Mouse (Mus musculus): ENCODE results near the gene Lgals4. TPM values are rescaled to one million over a fixed set of nuclear protein-coding genes. Genes with fewer than 3 reads are reported as not detected.

Lgals4 gene
- polyA plus RNA-seq, 1 experiment from 2014 or later, result 22.3 TPM

- ATAC-seq (ENCODE audit: low read depth), result no peak
- no peak overlapping the region for H3K4me2 ChIP-seq (ENCODE audit: low read depth, low read length)
- WGBS (ENCODE audit: insufficient replicate concordance), result 12% methylated on average over 2 of the region's 2 CpGs
- H3K27ac ChIP-seq (ENCODE audit: low read length), result no peak overlapping the region
- peaks cover 17% of the 10 kb centered on the region for H3K4me1 ChIP-seq (ENCODE audit: control insufficient read depth, low read depth, low read length)
- no peaks in the 10 kb centered on the region for H3K9me3 ChIP-seq (replicated peaks; ENCODE audit: control insufficient read depth, low read length)
- H3K9ac ChIP-seq (ENCODE audit: low read depth, low read length), result no peak overlapping the region
- H3K4me3 ChIP-seq (ENCODE audit: low read depth, low read length), result no peak overlapping the region
- H3K27me3 ChIP-seq (ENCODE audit: control insufficient read depth, insufficient read depth, low read depth, low read length), result no peaks in the 10 kb centered on the region
- no peaks in the 10 kb centered on the region for H3K36me3 ChIP-seq (ENCODE audit: control insufficient read depth, insufficient read depth)
Measured at GRCm38 (mm10) chr7:28793834-28794233, 39.8 kb upstream of the Lgals4 start.

GRCm38 (mm10) chr7:28794496-28794895 lies 39.2 kb upstream of the Lgals4 start:
- Histone ChIP-seq H3K36me3 (ENCODE audit: control insufficient read depth, insufficient read depth) (no peaks in the 10 kb centered on the region), H3K4me3 (ENCODE audit: low read depth, low read length) (no peak overlapping the region), H3K27me3 (ENCODE audit: control insufficient read depth, insufficient read depth, low read depth, low read length) (no peaks in the 10 kb centered on the region), H3K4me1 (ENCODE audit: control insufficient read depth, low read depth, low read length) (peaks cover 17% of the 10 kb centered on the region), H3K27ac (ENCODE audit: low read length) (no peak overlapping the region), H3K9me3 (replicated peaks; ENCODE audit: control insufficient read depth, low read length) (no peaks in the 10 kb centered on the region), H3K9ac (ENCODE audit: low read depth, low read length) (no peak overlapping the region), H3K4me2 (ENCODE audit: low read depth, low read length) (no peak overlapping the region)
- ATAC-seq (ENCODE audit: low read depth), result no peak
- WGBS (ENCODE audit: insufficient replicate concordance), result 75% methylated on average over 3 of the region's 3 CpGs

GRCm38 (mm10) chr7:28795832-28796231 lies 37.8 kb upstream of the Lgals4 start:
- Histone ChIP-seq H3K27ac (ENCODE audit: low read length) (peak overlapping the region; percentile 69), H3K9me3 (replicated peaks; ENCODE audit: control insufficient read depth, low read length) (no peaks in the 10 kb centered on the region), H3K36me3 (ENCODE audit: control insufficient read depth, insufficient read depth) (no peaks in the 10 kb centered on the region), H3K27me3 (ENCODE audit: control insufficient read depth, insufficient read depth, low read depth, low read length) (no peaks in the 10 kb centered on the region), H3K9ac (ENCODE audit: low read depth, low read length) (peak overlapping the region; percentile 63), H3K4me2 (ENCODE audit: low read depth, low read length) (peak overlapping the region; percentile 78), H3K4me1 (ENCODE audit: control insufficient read depth, low read depth, low read length) (peaks cover 17% of the 10 kb centered on the region), H3K4me3 (ENCODE audit: low read depth, low read length) (peak overlapping the region; percentile 56)
- ATAC-seq (ENCODE audit: low read depth), result 0 out of 2 replicates have a peak, but pooled peaks have one; percentile 17
- WGBS (ENCODE audit: insufficient replicate concordance), result 15% methylated on average over 15 of the region's 15 CpGs

- Histone ChIP-seq H3K4me1 (ENCODE audit: control insufficient read depth, low read depth, low read length) (peaks cover 17% of the 10 kb centered on the region), H3K4me2 (ENCODE audit: low read depth, low read length) (peak overlapping the region; percentile 78), H3K9ac (ENCODE audit: low read depth, low read length) (peak overlapping the region; percentile 63), H3K27ac (ENCODE audit: low read length) (peak overlapping the region; percentile 69), H3K4me3 (ENCODE audit: low read depth, low read length) (peak overlapping the region; percentile 56), H3K27me3 (ENCODE audit: control insufficient read depth, insufficient read depth, low read depth, low read length) (no peaks in the 10 kb centered on the region), H3K36me3 (ENCODE audit: control insufficient read depth, insufficient read depth) (no peaks in the 10 kb centered on the region), H3K9me3 (replicated peaks; ENCODE audit: control insufficient read depth, low read length) (no peaks in the 10 kb centered on the region)
- 7% methylated on average over 32 of the region's 32 CpGs for WGBS (ENCODE audit: insufficient replicate concordance)
- ATAC-seq (ENCODE audit: low read depth), result peak; percentile 81
Measured at GRCm38 (mm10) chr7:28796562-28796975, 37.1 kb upstream of the Lgals4 start.

- Histone ChIP-seq H3K4me2 (ENCODE audit: low read depth, low read length) (no peak overlapping the region), H3K27ac (ENCODE audit: low read length) (no peak overlapping the region), H3K27me3 (ENCODE audit: control insufficient read depth, insufficient read depth, low read depth, low read length) (no peaks in the 10 kb centered on the region), H3K4me1 (ENCODE audit: control insufficient read depth, low read depth, low read length) (peaks cover 44% of the 10 kb centered on the region), H3K4me3 (ENCODE audit: low read depth, low read length) (no peak overlapping the region), H3K9me3 (replicated peaks; ENCODE audit: control insufficient read depth, low read length) (no peaks in the 10 kb centered on the region), H3K9ac (ENCODE audit: low read depth, low read length) (no peak overlapping the region), H3K36me3 (ENCODE audit: control insufficient read depth, insufficient read depth) (no peaks in the 10 kb centered on the region)
- ATAC-seq (ENCODE audit: low read depth), result no peak
- WGBS (ENCODE audit: insufficient replicate concordance), result 82% methylated on average over 9 of the region's 9 CpGs
Measured at GRCm38 (mm10) chr7:28799994-28800393, 33.7 kb upstream of the Lgals4 start.

GRCm38 (mm10) chr7:28801451-28801850 lies 32.2 kb upstream of the Lgals4 start:
- Histone ChIP-seq H3K27ac (ENCODE audit: low read length) (no peak overlapping the region), H3K4me1 (ENCODE audit: control insufficient read depth, low read depth, low read length) (peaks cover 34% of the 10 kb centered on the region)
- WGBS (ENCODE audit: insufficient replicate concordance), result 60% methylated on average over 3 of the region's 3 CpGs

GRCm38 (mm10) chr7:28801901-28802670 lies 31.6 kb upstream of the Lgals4 start:
- no peak for ATAC-seq (ENCODE audit: low read depth)
- Histone ChIP-seq H3K4me1 (ENCODE audit: control insufficient read depth, low read depth, low read length) (peaks cover 28% of the 10 kb centered on the region), H3K27ac (ENCODE audit: low read length) (peak overlapping the region; percentile 78), H3K36me3 (ENCODE audit: control insufficient read depth, insufficient read depth) (no peaks in the 10 kb centered on the region), H3K27me3 (ENCODE audit: control insufficient read depth, insufficient read depth, low read depth, low read length) (no peaks in the 10 kb centered on the region), H3K4me2 (ENCODE audit: low read depth, low read length) (no peak overlapping the region), H3K9ac (ENCODE audit: low read depth, low read length) (no peak overlapping the region), H3K4me3 (ENCODE audit: low read depth, low read length) (no peak overlapping the region), H3K9me3 (replicated peaks; ENCODE audit: control insufficient read depth, low read length) (no peaks in the 10 kb centered on the region)
- 45% methylated on average over 10 of the region's 10 CpGs for WGBS (ENCODE audit: insufficient replicate concordance)

More at GRCm38 (mm10) chr7:28801451-28801850, 32.2 kb upstream of the Lgals4 start:
- H3K36me3 ChIP-seq (ENCODE audit: control insufficient read depth, insufficient read depth), result no peaks in the 10 kb centered on the region
- no peak overlapping the region for H3K4me3 ChIP-seq (ENCODE audit: low read depth, low read length)
- H3K27me3 ChIP-seq (ENCODE audit: control insufficient read depth, insufficient read depth, low read depth, low read length), result no peaks in the 10 kb centered on the region
- H3K4me2 ChIP-seq (ENCODE audit: low read depth, low read length), result no peak overlapping the region
- H3K9ac ChIP-seq (ENCODE audit: low read depth, low read length), result no peak overlapping the region
- H3K9me3 ChIP-seq (replicated peaks; ENCODE audit: control insufficient read depth, low read length), result no peaks in the 10 kb centered on the region
- no peak for ATAC-seq (ENCODE audit: low read depth)

- H3K36me3 ChIP-seq (ENCODE audit: control insufficient read depth, insufficient read depth), result no peaks in the 10 kb centered on the region
- peak overlapping the region; percentile 27; the same call in 1 of the 2 replicates for H3K4me2 ChIP-seq (ENCODE audit: low read depth, low read length)
- H3K4me1 ChIP-seq (ENCODE audit: control insufficient read depth, low read depth, low read length), result peaks cover 33% of the 10 kb centered on the region
- H3K9ac ChIP-seq (ENCODE audit: low read depth, low read length), result peak overlapping the region; percentile 21
- no peaks in the 10 kb centered on the region for H3K9me3 ChIP-seq (replicated peaks; ENCODE audit: control insufficient read depth, low read length)
- no peak overlapping the region for H3K4me3 ChIP-seq (ENCODE audit: low read depth, low read length)
- no peaks in the 10 kb centered on the region for H3K27me3 ChIP-seq (ENCODE audit: control insufficient read depth, insufficient read depth, low read depth, low read length)
- WGBS (ENCODE audit: insufficient replicate concordance), result 12% methylated on average over 10 of the region's 10 CpGs
- H3K27ac ChIP-seq (ENCODE audit: low read length), result peak overlapping the region; percentile 78
- ATAC-seq (ENCODE audit: low read depth), result peak; percentile 49
Measured at GRCm38 (mm10) chr7:28802846-28803588, 30.6 kb upstream of the Lgals4 start.

- Histone ChIP-seq H3K27ac (ENCODE audit: low read length) (peak overlapping the region; percentile 78), H3K27me3 (ENCODE audit: control insufficient read depth, insufficient read depth, low read depth, low read length) (no peaks in the 10 kb centered on the region), H3K4me3 (ENCODE audit: low read depth, low read length) (no peak overlapping the region), H3K4me1 (ENCODE audit: control insufficient read depth, low read depth, low read length) (peaks cover 38% of the 10 kb centered on the region), H3K4me2 (ENCODE audit: low read depth, low read length) (no peak overlapping the region), H3K9ac (ENCODE audit: low read depth, low read length) (no peak overlapping the region; the same call in 1 of the 2 replicates), H3K9me3 (replicated peaks; ENCODE audit: control insufficient read depth, low read length) (no peaks in the 10 kb centered on the region), H3K36me3 (ENCODE audit: control insufficient read depth, insufficient read depth) (no peaks in the 10 kb centered on the region)
- no peak for ATAC-seq (ENCODE audit: low read depth)
- WGBS (ENCODE audit: insufficient replicate concordance), result 23% methylated on average over 4 of the region's 4 CpGs
Measured at GRCm38 (mm10) chr7:28803756-28804155, 29.9 kb upstream of the Lgals4 start.
